Mouse (Mus musculus): Measurements from ENCODE around the gene Lrp11. TPM values are rescaled to one million over a fixed set of nuclear protein-coding genes. Genes with fewer than 3 reads are reported as not detected.

The Lrp11 gene
- polyA plus RNA-seq, 1 experiment from 2014 or later: 7.3 TPM

GRCm38 (mm10) chr10:7623861-7624518 is 34.4 kb downstream of the Lrp11 start:
- Histone ChIP-seq H3K4me1 (no peaks in the 10 kb centered on the region), H3K4me3 (no peak overlapping the region), H3K9ac (no peak overlapping the region), H3K36me3 (peaks cover under 1% of the 10 kb centered on the region; the same call in 1 of the 2 replicates), H3K4me2 (replicated peaks) (no peak overlapping the region), H3K9me3 (no peaks in the 10 kb centered on the region), H3K27ac (no peak overlapping the region), H3K27me3 (no peaks in the 10 kb centered on the region)
- no peak for ATAC-seq (ENCODE audit: insufficient number of reproducible peaks, insufficient read depth, low FRiP score, low TSS enrichment)
- 94% methylated on average over 3 of the region's 3 CpGs for WGBS

- no peak overlapping the region for H3K4me3 ChIP-seq
- no peak overlapping the region for H3K27ac ChIP-seq
- no peaks in the 10 kb centered on the region for H3K27me3 ChIP-seq
- H3K4me2 ChIP-seq (replicated peaks): no peak overlapping the region
- no peaks in the 10 kb centered on the region for H3K9me3 ChIP-seq
- 93% methylated on average over 4 of the region's 4 CpGs for WGBS
- H3K36me3 ChIP-seq: peaks cover 12% of the 10 kb centered on the region
- H3K4me1 ChIP-seq: no peaks in the 10 kb centered on the region
- no peak overlapping the region for H3K9ac ChIP-seq
- no peak for ATAC-seq (ENCODE audit: insufficient number of reproducible peaks, insufficient read depth, low FRiP score, low TSS enrichment)
Observed at GRCm38 (mm10) chr10:7629092-7629491, 39.5 kb downstream of the Lrp11 start.

GRCm38 (mm10) chr10:7630286-7630685 is 40.7 kb downstream of the Lrp11 start:
- ATAC-seq (ENCODE audit: insufficient number of reproducible peaks, insufficient read depth, low FRiP score, low TSS enrichment): no peak
- WGBS: 84% methylated on average over 5 of the region's 5 CpGs

GRCm38 (mm10) chr10:7630951-7631720 is 41.5 kb downstream of the Lrp11 start:
- H3K9ac ChIP-seq: no peak overlapping the region
- peaks cover 12% of the 10 kb centered on the region for H3K36me3 ChIP-seq
- no peaks in the 10 kb centered on the region for H3K4me1 ChIP-seq
- ATAC-seq (ENCODE audit: insufficient number of reproducible peaks, insufficient read depth, low FRiP score, low TSS enrichment): no peak
- no peak overlapping the region for H3K4me2 ChIP-seq (replicated peaks)
- WGBS: 82% methylated on average over 16 of the region's 16 CpGs
- no peaks in the 10 kb centered on the region for H3K27me3 ChIP-seq
- no peak overlapping the region for H3K27ac ChIP-seq
- no peaks in the 10 kb centered on the region for H3K9me3 ChIP-seq
- no peak overlapping the region for H3K4me3 ChIP-seq

More at GRCm38 (mm10) chr10:7630286-7630685, 40.7 kb downstream of the Lrp11 start:
- no peaks in the 10 kb centered on the region for H3K4me1 ChIP-seq
- H3K9ac ChIP-seq: no peak overlapping the region
- H3K27ac ChIP-seq: no peak overlapping the region
- peaks cover 12% of the 10 kb centered on the region for H3K36me3 ChIP-seq
- H3K9me3 ChIP-seq: no peaks in the 10 kb centered on the region
- H3K4me3 ChIP-seq: no peak overlapping the region
- H3K4me2 ChIP-seq (replicated peaks): no peak overlapping the region
- H3K27me3 ChIP-seq: no peaks in the 10 kb centered on the region

GRCm38 (mm10) chr10:7640366-7640765 is 50.8 kb downstream of the Lrp11 start:
- Histone ChIP-seq H3K27ac (no peak overlapping the region), H3K9me3 (no peaks in the 10 kb centered on the region), H3K27me3 (no peaks in the 10 kb centered on the region), H3K4me3 (no peak overlapping the region), H3K4me2 (replicated peaks) (no peak overlapping the region), H3K4me1 (no peaks in the 10 kb centered on the region), H3K9ac (no peak overlapping the region), H3K36me3 (peaks cover 52% of the 10 kb centered on the region)
- no peak for ATAC-seq (ENCODE audit: insufficient number of reproducible peaks, insufficient read depth, low FRiP score, low TSS enrichment)
- whole genome bisulfite sequencing: 96% methylated on average over 12 of the region's 12 CpGs

GRCm38 (mm10) chr10:7645911-7646310 is 56.3 kb downstream of the Lrp11 start:
- Histone ChIP-seq H3K9me3 (no peaks in the 10 kb centered on the region), H3K36me3 (peaks cover 42% of the 10 kb centered on the region), H3K9ac (no peak overlapping the region), H3K4me2 (replicated peaks) (no peak overlapping the region), H3K4me3 (no peak overlapping the region), H3K27ac (no peak overlapping the region), H3K27me3 (no peaks in the 10 kb centered on the region), H3K4me1 (no peaks in the 10 kb centered on the region)
- no peak for ATAC-seq (ENCODE audit: insufficient number of reproducible peaks, insufficient read depth, low FRiP score, low TSS enrichment)
- WGBS: 89% methylated on average over 2 of the region's 2 CpGs

GRCm38 (mm10) chr10:7649059-7649458 is 59.5 kb downstream of the Lrp11 start:
- Histone ChIP-seq H3K9ac (no peak overlapping the region), H3K4me2 (replicated peaks) (no peak overlapping the region), H3K4me1 (no peaks in the 10 kb centered on the region), H3K27me3 (no peaks in the 10 kb centered on the region), H3K27ac (no peak overlapping the region), H3K4me3 (no peak overlapping the region), H3K9me3 (no peaks in the 10 kb centered on the region), H3K36me3 (peaks cover 30% of the 10 kb centered on the region)
- WGBS: 90% methylated on average over 4 of the region's 4 CpGs
- no peak for ATAC-seq (ENCODE audit: insufficient number of reproducible peaks, insufficient read depth, low FRiP score, low TSS enrichment)

GRCm38 (mm10) chr10:7651057-7651456 is 61.5 kb downstream of the Lrp11 start:
- Histone ChIP-seq H3K4me2 (replicated peaks) (no peak overlapping the region), H3K27ac (no peak overlapping the region), H3K36me3 (peaks cover 25% of the 10 kb centered on the region), H3K4me1 (no peaks in the 10 kb centered on the region), H3K27me3 (no peaks in the 10 kb centered on the region), H3K9ac (no peak overlapping the region), H3K4me3 (no peak overlapping the region), H3K9me3 (no peaks in the 10 kb centered on the region)
- 87% methylated on average over 2 of the region's 2 CpGs for WGBS
- no peak for ATAC-seq (ENCODE audit: insufficient number of reproducible peaks, insufficient read depth, low FRiP score, low TSS enrichment)

GRCm38 (mm10) chr10:7662471-7663141 is 73.0 kb downstream of the Lrp11 start:
- WGBS: 0% methylated on average over 44 of the region's 44 CpGs
- Histone ChIP-seq H3K36me3 (no peaks in the 10 kb centered on the region), H3K4me3 (peak overlapping the region; percentile 93), H3K27ac (peak overlapping the region; percentile 92), H3K9me3 (no peaks in the 10 kb centered on the region), H3K4me1 (no peaks in the 10 kb centered on the region), H3K4me2 (replicated peaks) (peak overlapping the region; percentile 84), H3K27me3 (no peaks in the 10 kb centered on the region), H3K9ac (peak overlapping the region; percentile 84)
- peak; percentile 76 for ATAC-seq (ENCODE audit: insufficient number of reproducible peaks, insufficient read depth, low FRiP score, low TSS enrichment)

- peak; percentile 90 for ATAC-seq (ENCODE audit: insufficient number of reproducible peaks, insufficient read depth, low FRiP score, low TSS enrichment)
- peak overlapping the region; percentile 93 for H3K4me3 ChIP-seq
- H3K4me1 ChIP-seq: peaks cover 5% of the 10 kb centered on the region
- H3K27me3 ChIP-seq: no peaks in the 10 kb centered on the region
- H3K9me3 ChIP-seq: no peaks in the 10 kb centered on the region
- peak overlapping the region; percentile 92 for H3K27ac ChIP-seq
- WGBS: under 1% methylated on average over 64 of the region's 64 CpGs
- H3K36me3 ChIP-seq: no peaks in the 10 kb centered on the region
- peak overlapping the region; percentile 84 for H3K9ac ChIP-seq
- H3K4me2 ChIP-seq (replicated peaks): peak overlapping the region; percentile 84
Observed at GRCm38 (mm10) chr10:7663159-7664026, 73.8 kb downstream of the Lrp11 start.

- Histone ChIP-seq H3K4me3 (peak overlapping the region; percentile 93), H3K27ac (peak overlapping the region; percentile 92; the same call in 1 of the 2 replicates), H3K9me3 (no peaks in the 10 kb centered on the region), H3K27me3 (no peaks in the 10 kb centered on the region), H3K4me1 (peaks cover 6% of the 10 kb centered on the region), H3K4me2 (replicated peaks) (peak overlapping the region; percentile 84), H3K36me3 (no peaks in the 10 kb centered on the region), H3K9ac (peak overlapping the region; percentile 84)
- 63% methylated on average over 6 of the region's 6 CpGs for WGBS
- ATAC-seq (ENCODE audit: insufficient number of reproducible peaks, insufficient read depth, low FRiP score, low TSS enrichment): no peak
Observed at GRCm38 (mm10) chr10:7664027-7664526, 74.5 kb downstream of the Lrp11 start.

All from embryonic facial prominence, embryonic 12.5 days (tissue).